Mouse (Mus musculus) hindbrain, embryonic 13.5 days (tissue): ENCODE data around the gene Slc43a3. TPM values are rescaled to one million over a fixed set of nuclear protein-coding genes. Genes with fewer than 3 reads are reported as not detected.

ENCODE experiments used
- ATAC-seq: fragments of 200-750 bp; cut with Nextera tagmentation; 2 replicates; pipeline ENCODE4 v1.8.0; 2017; ENCODE audit warnings: moderate TSS enrichment; ENCODE audit not compliant: low FRiP score
- H3K27ac ChIP-seq: fragments of 300-500 bp; sonication (generic); 2 replicates; pipeline ENCODE4 v1.5.1; 2015; ENCODE audit warnings: inconsistent platforms, mild to moderate bottlenecking, moderate library complexity
- H3K27me3 ChIP-seq: fragments of 300-500 bp; sonication (generic); 2 replicates; pipeline ENCODE4 v1.6.1; 2015; ENCODE audit warnings: mild to moderate bottlenecking, inconsistent platforms
- H3K36me3 ChIP-seq: fragments of 300-500 bp; sonication (generic); 2 replicates; pipeline ENCODE4 v1.6.1; 2015; ENCODE audit warnings: mild to moderate bottlenecking, inconsistent platforms
- H3K4me1 ChIP-seq: fragments of 300-500 bp; sonication (generic); replicated peaks from 2 replicates; pipeline ENCODE4 v1.6.1; 2015; ENCODE audit warnings: inconsistent platforms
- H3K4me2 ChIP-seq: fragments of 300-500 bp; sonication (generic); 2 replicates; pipeline ENCODE4 v1.6.1; 2015; ENCODE audit warnings: inconsistent platforms, mild to moderate bottlenecking, moderate library complexity
- H3K4me3 ChIP-seq: fragments of 300-500 bp; sonication (generic); 2 replicates; pipeline ENCODE4 v1.5.1; 2015; ENCODE audit warnings: mild to moderate bottlenecking, inconsistent platforms
- H3K9ac ChIP-seq: fragments of 300-500 bp; sonication (generic); 2 replicates; pipeline ENCODE4 v1.6.1; 2015; ENCODE audit warnings: mild to moderate bottlenecking, inconsistent platforms
- H3K9me3 ChIP-seq: fragments of 300-500 bp; sonication (generic); 2 replicates; pipeline ENCODE4 v1.6.1; 2016; ENCODE audit warnings: inconsistent platforms
- WGBS: fragments of 180-500 bp; shearing (Covaris S2); methylation state at CpG from one replicate; pipeline ENCODE4 v1.1.7; 2015; 5-methylcytosine and 5-hydroxymethylcytosine counted together
- polyA plus RNA-seq: library from polyadenylated mRNA; unstranded; fragments of >200 nt; fragmentation: Nextera tagmentation; extraction: Ambion mirVana; gene quantifications from 2 replicates; pipeline ENCODE4 v1.2.1, GENCODE M21; 2015

Gene Slc43a3
- polyA plus RNA-seq, 1 experiment from 2014 or later, result 7.0 TPM

- no peak for ATAC-seq
- no peak overlapping the region for H3K4me2 ChIP-seq
- 24% methylated on average over 6 of the region's 6 CpGs for WGBS
- H3K27me3 ChIP-seq, result no peaks in the 10 kb centered on the region
- H3K9me3 ChIP-seq, result no peaks in the 10 kb centered on the region
- no peak overlapping the region for H3K27ac ChIP-seq
- H3K4me1 ChIP-seq, result 0 out of 2 replicates have a peak, but pooled peaks cover 3% of the 10 kb centered on the region
- no peak overlapping the region for H3K9ac ChIP-seq
- no peaks in the 10 kb centered on the region for H3K36me3 ChIP-seq
- H3K4me3 ChIP-seq, result no peak overlapping the region
Observed at GRCm38 (mm10) chr2:84962906-84963507, 26.6 kb downstream of the Slc43a3 start.

DNA sequence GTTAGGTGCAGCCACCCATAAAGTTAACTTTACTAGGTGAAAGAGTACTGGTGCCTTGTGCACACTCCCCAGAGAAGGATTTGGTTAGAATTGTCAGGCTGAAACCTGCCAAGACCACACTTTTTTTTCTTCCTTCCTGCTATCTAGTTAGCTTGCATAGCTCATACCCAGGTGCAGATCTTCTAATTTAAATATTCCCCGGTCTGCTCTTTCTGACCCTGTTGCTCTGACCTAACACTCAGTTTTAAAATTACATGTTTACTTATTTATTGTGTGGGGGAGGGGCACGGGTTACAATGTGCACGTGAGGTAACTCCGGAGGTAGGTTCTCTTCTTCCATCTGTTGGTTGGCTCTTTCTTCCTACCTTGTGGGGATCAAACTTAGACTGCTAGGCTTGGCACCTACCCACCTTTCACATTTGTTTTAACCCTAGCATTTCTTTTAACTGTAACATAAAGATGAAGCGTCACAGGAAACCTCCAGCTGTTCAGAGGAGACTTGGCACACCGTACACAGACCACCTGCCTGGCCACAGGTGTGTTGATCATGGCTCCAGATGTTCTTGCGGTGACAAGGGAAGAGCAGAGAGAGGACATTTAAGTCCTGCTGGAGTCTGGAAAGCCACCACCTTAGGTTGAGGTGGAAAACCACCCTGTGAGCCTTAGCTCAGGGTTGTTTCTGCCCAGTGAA lies 27.9 kb downstream of the Slc43a3 start:
- Histone ChIP-seq H3K27me3 (no peaks in the 10 kb centered on the region), H3K9me3 (no peaks in the 10 kb centered on the region), H3K27ac (no peak overlapping the region), H3K4me1 (0 out of 2 replicates have a peak, but pooled peaks cover 3% of the 10 kb centered on the region), H3K36me3 (no peaks in the 10 kb centered on the region), H3K4me3 (no peak overlapping the region), H3K9ac (no peak overlapping the region), H3K4me2 (no peak overlapping the region)
- ATAC-seq, result no peak
- 90% methylated on average over 7 of the region's 7 CpGs for WGBS

DNA sequence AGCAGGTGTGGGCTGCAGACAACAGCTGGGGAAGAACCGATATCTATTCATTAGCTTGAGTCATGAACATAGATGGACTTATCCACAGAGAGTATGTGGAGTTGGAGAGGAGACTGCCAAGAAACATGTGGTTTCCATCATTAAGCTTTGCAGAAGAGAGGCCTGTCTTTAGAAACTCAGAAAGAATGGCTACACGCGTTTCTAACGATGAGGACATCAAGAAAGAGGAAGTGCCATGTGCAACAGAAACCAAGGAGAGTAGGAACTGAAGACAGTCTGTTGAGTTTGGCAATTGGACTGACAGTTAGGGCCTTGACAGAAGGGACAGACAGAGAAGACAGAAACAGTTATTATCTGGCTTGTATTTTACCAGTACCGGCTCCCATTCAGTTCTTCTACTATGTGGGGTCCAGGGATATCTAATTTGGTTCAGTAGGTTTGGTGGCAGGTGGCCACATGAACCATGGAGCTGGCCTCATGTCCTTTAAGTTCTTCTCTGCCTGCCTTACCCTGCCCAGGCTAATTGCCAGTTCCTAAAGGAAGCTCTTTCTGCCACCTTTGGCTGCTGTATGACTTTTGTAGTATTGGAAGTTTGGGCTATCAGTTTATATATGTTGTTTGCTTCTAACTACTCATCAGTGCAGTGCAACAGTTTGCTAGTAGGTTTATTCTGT lies 31.1 kb downstream of the Slc43a3 start:
- H3K4me2 ChIP-seq, result no peak overlapping the region
- WGBS, result 90% methylated on average over 5 of the region's 5 CpGs
- no peak for ATAC-seq
- H3K27me3 ChIP-seq, result no peaks in the 10 kb centered on the region
- H3K4me3 ChIP-seq, result no peak overlapping the region
- 0 out of 2 replicates have a peak, but pooled peaks cover 3% of the 10 kb centered on the region for H3K4me1 ChIP-seq
- no peaks in the 10 kb centered on the region for H3K36me3 ChIP-seq
- no peak overlapping the region for H3K9ac ChIP-seq
- H3K27ac ChIP-seq, result no peak overlapping the region
- no peaks in the 10 kb centered on the region for H3K9me3 ChIP-seq

GRCm38 (mm10) chr2:84975580-84975979 lies 39.2 kb downstream of the Slc43a3 start:
- no peaks in the 10 kb centered on the region for H3K4me1 ChIP-seq
- H3K9me3 ChIP-seq, result no peaks in the 10 kb centered on the region
- no peak overlapping the region for H3K4me3 ChIP-seq
- H3K36me3 ChIP-seq, result no peaks in the 10 kb centered on the region
- WGBS, result 92% methylated on average over 2 of the region's 2 CpGs
- no peak overlapping the region for H3K9ac ChIP-seq
- H3K27me3 ChIP-seq, result no peaks in the 10 kb centered on the region
- no peak overlapping the region for H3K4me2 ChIP-seq
- H3K27ac ChIP-seq, result no peak overlapping the region
- no peak for ATAC-seq

DNA sequence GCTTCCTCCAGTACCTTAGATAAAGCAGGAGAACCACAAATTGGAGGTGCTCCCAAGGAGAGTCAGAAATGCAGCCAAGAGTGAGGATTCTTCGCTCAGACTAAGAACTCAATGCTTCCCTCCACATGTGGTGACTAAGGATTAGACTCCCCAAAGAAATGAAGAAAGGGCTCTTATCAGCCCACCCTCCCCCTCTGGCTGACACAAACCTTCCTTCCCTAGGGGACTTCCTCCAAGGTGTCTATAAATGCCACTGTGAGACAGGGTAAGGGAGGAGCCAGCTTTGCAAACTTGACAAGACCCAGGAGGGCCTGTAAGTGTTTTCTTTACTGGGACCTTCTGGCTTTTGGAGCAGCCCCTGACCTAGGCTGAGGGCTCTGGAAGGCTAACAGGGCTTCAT lies 43.8 kb downstream of the Slc43a3 start, which contains the start of gene Prg2:
Gene Prg2 (plus strand): TSS at position 274 of the 400 bp plus-strand sequence.
- no peak within 1 kb of the TSS for H3K4me3 ChIP-seq
- 59% methylated on average over 1 of the region's 1 CpGs for WGBS

GRCm38 (mm10) chr2:84987930-84988329 lies 51.6 kb downstream of the Slc43a3 start, which contains the start of gene Prg3:
TSS of gene Prg3 (plus strand) at chr2:84988215.
- no peaks in the 10 kb centered on the region for H3K9me3 ChIP-seq
- no peaks in the 10 kb centered on the region for H3K4me1 ChIP-seq
- 0 out of 2 replicates have a peak, but pooled peaks cover 3% of the 10 kb centered on the region for H3K27me3 ChIP-seq
- no peak for ATAC-seq
- H3K36me3 ChIP-seq, result no peaks in the 10 kb centered on the region
- no peak within 1 kb of the TSS for H3K4me3 ChIP-seq
- H3K9ac ChIP-seq, result no peak within 1 kb of the TSS
- no peak within 1 kb of the TSS for H3K27ac ChIP-seq
- no peak within 1 kb of the TSS for H3K4me2 ChIP-seq
- 89% methylated on average over 1 of the region's 1 CpGs for WGBS

More for the DNA sequence above, 43.8 kb downstream of the Slc43a3 start, which contains the start of gene Prg2:
- H3K9ac ChIP-seq, result no peak within 1 kb of the TSS
- H3K27ac ChIP-seq, result no peak within 1 kb of the TSS
- H3K4me2 ChIP-seq, result no peak within 1 kb of the TSS
- H3K9me3 ChIP-seq, result no peaks in the 10 kb centered on the region
- H3K4me1 ChIP-seq, result no peaks in the 10 kb centered on the region
- no peaks in the 10 kb centered on the region for H3K27me3 ChIP-seq
- H3K36me3 ChIP-seq, result no peaks in the 10 kb centered on the region
- ATAC-seq, result no peak

GRCm38 (mm10) chr2:84996376-84996775 lies 60.0 kb downstream of the Slc43a3 start:
- Histone ChIP-seq H3K4me3 (no peak overlapping the region), H3K9ac (no peak overlapping the region), H3K27ac (no peak overlapping the region), H3K36me3 (no peaks in the 10 kb centered on the region), H3K27me3 (no peaks in the 10 kb centered on the region), H3K9me3 (no peaks in the 10 kb centered on the region), H3K4me2 (no peak overlapping the region), H3K4me1 (no peaks in the 10 kb centered on the region)
- ATAC-seq, result no peak
- WGBS, result 95% methylated on average over 2 of the region's 2 CpGs

- H3K4me1 ChIP-seq, result no peaks in the 10 kb centered on the region
- WGBS, result 79% methylated on average over 3 of the region's 3 CpGs
- no peak overlapping the region for H3K27ac ChIP-seq
- H3K36me3 ChIP-seq, result no peaks in the 10 kb centered on the region
- no peak overlapping the region for H3K4me3 ChIP-seq
- no peak overlapping the region for H3K9ac ChIP-seq
- no peak for ATAC-seq
- H3K9me3 ChIP-seq, result no peaks in the 10 kb centered on the region
- no peak overlapping the region for H3K4me2 ChIP-seq
- H3K27me3 ChIP-seq, result no peaks in the 10 kb centered on the region
Observed at GRCm38 (mm10) chr2:84999486-85000181, 63.3 kb downstream of the Slc43a3 start.

GRCm38 (mm10) chr2:85001497-85001896 lies 65.1 kb downstream of the Slc43a3 start:
- no peaks in the 10 kb centered on the region for H3K36me3 ChIP-seq
- 69% methylated on average over 13 of the region's 13 CpGs for WGBS
- H3K9ac ChIP-seq, result no peak overlapping the region
- no peak overlapping the region for H3K27ac ChIP-seq
- no peak for ATAC-seq
- no peak overlapping the region for H3K4me3 ChIP-seq
- no peak overlapping the region for H3K4me2 ChIP-seq
- no peaks in the 10 kb centered on the region for H3K9me3 ChIP-seq
- no peaks in the 10 kb centered on the region for H3K27me3 ChIP-seq
- H3K4me1 ChIP-seq, result no peaks in the 10 kb centered on the region

DNA sequence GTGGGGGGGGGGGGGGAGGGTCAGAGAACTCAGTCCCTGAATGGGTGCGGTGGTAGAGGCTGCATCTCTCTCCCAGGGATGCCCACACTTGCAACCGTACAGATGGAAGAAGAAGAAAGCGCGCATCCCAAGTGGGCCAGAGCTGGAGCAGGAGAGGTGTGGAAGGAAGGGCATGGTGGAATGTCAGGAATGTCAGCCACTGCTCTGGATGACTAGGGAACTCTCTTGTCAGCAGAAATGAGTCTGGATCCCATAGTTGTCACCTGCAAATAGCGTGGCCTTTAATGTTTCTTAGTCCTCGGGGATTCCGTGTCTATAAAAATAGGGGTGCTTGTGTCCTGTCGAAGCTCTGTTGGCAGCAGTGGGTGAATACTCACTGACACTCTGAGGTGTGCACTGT lies 66.2 kb downstream of the Slc43a3 start:
- H3K4me1 ChIP-seq, result no peaks in the 10 kb centered on the region
- no peaks in the 10 kb centered on the region for H3K36me3 ChIP-seq
- no peak overlapping the region for H3K27ac ChIP-seq
- no peak overlapping the region for H3K9ac ChIP-seq
- no peak overlapping the region for H3K4me2 ChIP-seq
- no peaks in the 10 kb centered on the region for H3K27me3 ChIP-seq
- 80% methylated on average over 8 of the region's 8 CpGs for WGBS
- H3K4me3 ChIP-seq, result no peak overlapping the region
- no peak for ATAC-seq
- no peaks in the 10 kb centered on the region for H3K9me3 ChIP-seq

GRCm38 (mm10) chr2:85004341-85004740 lies 68.0 kb downstream of the Slc43a3 start:
- H3K4me2 ChIP-seq, result no peak overlapping the region
- no peaks in the 10 kb centered on the region for H3K9me3 ChIP-seq
- 87% methylated on average over 4 of the region's 4 CpGs for WGBS
- ATAC-seq, result no peak
- H3K27ac ChIP-seq, result no peak overlapping the region
- H3K36me3 ChIP-seq, result no peaks in the 10 kb centered on the region
- H3K9ac ChIP-seq, result no peak overlapping the region
- no peak overlapping the region for H3K4me3 ChIP-seq
- H3K27me3 ChIP-seq, result no peaks in the 10 kb centered on the region
- H3K4me1 ChIP-seq, result no peaks in the 10 kb centered on the region

DNA sequence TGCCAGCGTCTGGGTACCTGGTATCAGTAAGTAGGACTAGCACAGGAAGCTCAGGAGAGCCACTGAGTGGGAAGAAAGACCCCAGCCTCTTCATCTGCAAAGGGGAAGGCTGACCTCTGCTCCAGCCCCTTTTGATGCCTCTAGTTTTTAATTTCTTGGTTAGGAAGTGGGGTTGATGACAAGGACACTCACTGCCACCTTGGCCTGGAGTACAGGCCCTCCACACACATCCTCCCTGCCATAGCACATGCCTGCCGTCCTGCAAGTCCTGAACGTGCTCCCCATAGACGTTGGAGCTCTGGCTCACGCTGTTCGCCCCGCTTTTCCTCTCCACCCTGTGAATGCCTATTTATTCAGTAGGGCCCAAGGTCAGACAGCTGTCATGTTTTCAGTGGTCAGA lies 70.2 kb downstream of the Slc43a3 start:
- H3K4me2 ChIP-seq, result no peak overlapping the region
- WGBS, result 84% methylated on average over 7 of the region's 7 CpGs
- no peaks in the 10 kb centered on the region for H3K36me3 ChIP-seq
- no peak for ATAC-seq
- no peak overlapping the region for H3K27ac ChIP-seq
- H3K9ac ChIP-seq, result no peak overlapping the region
- no peaks in the 10 kb centered on the region for H3K9me3 ChIP-seq
- no peaks in the 10 kb centered on the region for H3K27me3 ChIP-seq
- no peaks in the 10 kb centered on the region for H3K4me1 ChIP-seq
- H3K4me3 ChIP-seq, result no peak overlapping the region
